Mouse (Mus musculus) midbrain, embryonic 11.5 days (tissue): ENCODE measurements around the gene Casp8ap2. TPM values are rescaled to one million over a fixed set of nuclear protein-coding genes. Genes with fewer than 3 reads are reported as not detected.

Experiments
- ATAC-seq: fragments of 200-750 bp; cut with Nextera tagmentation; 2 replicates; pipeline ENCODE4 v1.8.0; 2017; ENCODE audit warnings: moderate TSS enrichment, moderate library complexity; ENCODE audit not compliant: low FRiP score
- DNase-seq: peaks from one replicate; pipeline ENCODE4 v3.0.0; 2015; ENCODE audit warnings: low spot score; ENCODE audit errors: missing footprints
- H3K27ac ChIP-seq: fragments of 300-500 bp; sonication (generic); 2 replicates; pipeline ENCODE4 v1.5.1; 2014; ENCODE audit warnings: low read depth, low read length
- H3K27me3 ChIP-seq: fragments of 300-500 bp; sonication (generic); 2 replicates; pipeline ENCODE4 v1.6.1; 2014; ENCODE audit warnings: mild to moderate bottlenecking, low read length, moderate library complexity, mixed read lengths; ENCODE audit not compliant: control insufficient read depth, insufficient read depth
- H3K36me3 ChIP-seq: fragments of 300-500 bp; sonication (generic); 2 replicates; pipeline ENCODE4 v1.6.1; 2014; ENCODE audit warnings: mild to moderate bottlenecking, low read length, moderate library complexity, mixed read lengths; ENCODE audit not compliant: control insufficient read depth, insufficient read depth
- H3K4me1 ChIP-seq: fragments of 300-500 bp; sonication (generic); 2 replicates; pipeline ENCODE4 v1.6.1; 2014; ENCODE audit warnings: low read length; ENCODE audit not compliant: control insufficient read depth, insufficient read depth
- H3K4me2 ChIP-seq: fragments of 300-500 bp; sonication (generic); 2 replicates; pipeline ENCODE4 v1.6.1; 2014; ENCODE audit warnings: mild to moderate bottlenecking, moderate library complexity
- H3K4me3 ChIP-seq: fragments of 300-500 bp; sonication (generic); 2 replicates; pipeline ENCODE4 v1.5.1; 2014; ENCODE audit warnings: low read depth, low read length
- H3K9ac ChIP-seq: fragments of 300-500 bp; sonication (generic); 2 replicates; pipeline ENCODE4 v1.6.1; 2014; ENCODE audit warnings: low read length
- H3K9me3 ChIP-seq: fragments of 300-500 bp; sonication (generic); 2 replicates; pipeline ENCODE4 v1.6.1; 2016; ENCODE audit warnings: low read length; ENCODE audit not compliant: control insufficient read depth
- WGBS: fragments of 180-500 bp; shearing (Covaris S2); extraction: QIAGEN DNeasy Blood & Tissue Kit; methylation state at CpG from one replicate; pipeline ENCODE4 v1.1.7; 2014; 5-methylcytosine and 5-hydroxymethylcytosine counted together
- polyA plus RNA-seq: library from polyadenylated mRNA; unstranded; fragments of >200 nt; fragmentation: Nextera tagmentation; extraction: Ambion mirVana; gene quantifications from 2 replicates; pipeline ENCODE4 v1.2.1, GENCODE M21; 2014

The Casp8ap2 gene
- 68.7 and 80.1 TPM in 2 replicates for polyA plus RNA-seq

- WGBS = under 1% methylated on average over 67 of the region's 67 CpGs
- no peaks in the 10 kb centered on the region for H3K27me3 ChIP-seq
- ATAC-seq (peak; percentile 100), DNase-seq (peak; percentile 100)
- H3K36me3 ChIP-seq = no peaks in the 10 kb centered on the region
- H3K9ac ChIP-seq = peak within 1 kb of the TSS; percentile 85
- H3K27ac ChIP-seq = peak within 1 kb of the TSS; percentile 57; the same call in 1 of the 2 replicates
- H3K4me3 ChIP-seq = peak within 1 kb of the TSS; percentile 86
- H3K4me1 ChIP-seq = peaks cover 15% of the 10 kb centered on the region
- H3K4me2 ChIP-seq = peak within 1 kb of the TSS; percentile 82
- no peaks in the 10 kb centered on the region for H3K9me3 ChIP-seq
These were observed at the start of gene Casp8ap2 for GRCm38 (mm10) chr4:32615034-32615881. Casp8ap2 (plus strand) TSS chr4:32615451.

DNA sequence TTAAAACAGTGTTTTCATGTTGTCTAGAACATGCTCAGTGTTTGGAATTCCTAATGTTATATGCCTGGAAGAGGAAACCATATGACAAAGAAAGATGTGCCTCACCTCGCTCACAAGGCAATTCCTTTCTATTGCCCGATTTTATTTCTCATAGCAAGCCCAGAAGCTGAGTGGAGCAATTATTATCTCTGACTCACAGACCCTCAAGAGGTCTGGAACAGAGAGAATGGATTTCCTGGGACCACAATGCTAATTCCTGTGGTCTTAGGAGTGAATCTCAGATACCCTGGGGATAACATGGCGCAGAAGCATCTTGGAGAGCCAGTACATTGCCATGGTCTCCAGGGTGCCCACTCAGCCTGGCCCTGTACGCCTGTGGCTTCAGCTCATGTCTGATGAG lies 46.2 kb upstream of the Casp8ap2 start:
- Histone ChIP-seq H3K9me3 (no peaks in the 10 kb centered on the region), H3K36me3 (no peaks in the 10 kb centered on the region; the same call in 1 of the 2 replicates), H3K27me3 (no peaks in the 10 kb centered on the region), H3K9ac (no peak overlapping the region), H3K27ac (no peak overlapping the region), H3K4me3 (no peak overlapping the region), H3K4me2 (no peak overlapping the region), H3K4me1 (peaks cover 13% of the 10 kb centered on the region)
- no peak for DNase-seq
- 88% methylated on average over 4 of the region's 4 CpGs for WGBS
- ATAC-seq = no peak

GRCm38 (mm10) chr4:32569995-32570938 lies 45.0 kb upstream of the Casp8ap2 start:
- Histone ChIP-seq H3K27me3 (no peaks in the 10 kb centered on the region), H3K36me3 (no peaks in the 10 kb centered on the region; the same call in 1 of the 2 replicates), H3K4me2 (0 out of 2 replicates have a peak overlapping the region, but pooled peaks have one; percentile 9), H3K4me1 (peaks cover 13% of the 10 kb centered on the region), H3K4me3 (no peak overlapping the region), H3K9ac (peak overlapping the region; percentile 21; the same call in 1 of the 2 replicates), H3K9me3 (no peaks in the 10 kb centered on the region), H3K27ac (no peak overlapping the region; the same call in 1 of the 2 replicates)
- DNase-seq = peak; percentile 88
- peak; percentile 73 for ATAC-seq
- WGBS = 41% methylated on average over 17 of the region's 17 CpGs

GRCm38 (mm10) chr4:32570939-32571317 lies 44.3 kb upstream of the Casp8ap2 start:
- H3K27me3 ChIP-seq = no peaks in the 10 kb centered on the region
- 74% methylated on average over 8 of the region's 8 CpGs for WGBS
- H3K9ac ChIP-seq = no peak overlapping the region
- no peak overlapping the region for H3K4me2 ChIP-seq
- DNase-seq (no peak), ATAC-seq (no peak)
- no peaks in the 10 kb centered on the region; the same call in 1 of the 2 replicates for H3K36me3 ChIP-seq
- no peak overlapping the region for H3K27ac ChIP-seq
- H3K9me3 ChIP-seq = no peaks in the 10 kb centered on the region
- H3K4me1 ChIP-seq = peaks cover 13% of the 10 kb centered on the region
- H3K4me3 ChIP-seq = no peak overlapping the region

GRCm38 (mm10) chr4:32571441-32571840 lies 43.8 kb upstream of the Casp8ap2 start:
- Histone ChIP-seq H3K9ac (no peak overlapping the region), H3K4me3 (no peak overlapping the region), H3K4me2 (no peak overlapping the region), H3K27me3 (no peaks in the 10 kb centered on the region), H3K27ac (no peak overlapping the region), H3K4me1 (peaks cover 13% of the 10 kb centered on the region), H3K36me3 (no peaks in the 10 kb centered on the region; the same call in 1 of the 2 replicates), H3K9me3 (no peaks in the 10 kb centered on the region)
- DNase-seq (no peak), ATAC-seq (no peak)
- WGBS = 72% methylated on average over 3 of the region's 3 CpGs

DNA sequence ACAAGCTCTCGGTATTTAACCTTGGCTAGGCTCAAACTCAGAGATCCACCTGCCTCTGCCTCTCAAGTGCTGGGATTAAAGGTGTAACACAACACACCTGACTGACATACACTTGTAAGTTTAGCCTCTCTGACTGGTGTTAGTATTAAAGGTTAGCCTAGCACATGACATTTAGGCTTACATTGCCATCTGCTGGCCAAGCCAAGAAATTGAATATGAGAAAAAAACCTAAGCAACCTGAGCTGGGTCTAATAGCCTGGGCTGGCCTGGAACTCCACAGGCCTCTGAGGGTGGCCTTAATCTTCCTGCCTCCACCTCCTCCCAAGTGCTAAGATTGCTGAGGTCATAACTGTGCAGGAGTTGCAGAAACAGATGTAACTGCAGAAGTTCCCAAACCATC lies 43.1 kb upstream of the Casp8ap2 start:
- Histone ChIP-seq H3K9me3 (no peaks in the 10 kb centered on the region), H3K36me3 (no peaks in the 10 kb centered on the region), H3K4me3 (no peak overlapping the region), H3K9ac (no peak overlapping the region), H3K27me3 (no peaks in the 10 kb centered on the region), H3K4me2 (no peak overlapping the region), H3K4me1 (peaks cover 13% of the 10 kb centered on the region), H3K27ac (no peak overlapping the region)
- DNase-seq = peak; percentile 91
- peak; percentile 61 for ATAC-seq
- 53% methylated on average over 1 of the region's 1 CpGs for WGBS

GRCm38 (mm10) chr4:32573586-32573985 lies 41.7 kb upstream of the Casp8ap2 start:
- Histone ChIP-seq H3K4me2 (no peak overlapping the region), H3K27me3 (no peaks in the 10 kb centered on the region)

GRCm38 (mm10) chr4:32574604-32575003 lies 40.6 kb upstream of the Casp8ap2 start:
- Histone ChIP-seq H3K36me3 (no peaks in the 10 kb centered on the region), H3K4me2 (no peak overlapping the region), H3K9ac (no peak overlapping the region), H3K27me3 (no peaks in the 10 kb centered on the region), H3K27ac (no peak overlapping the region), H3K4me1 (peaks cover 13% of the 10 kb centered on the region), H3K9me3 (no peaks in the 10 kb centered on the region), H3K4me3 (no peak overlapping the region)
- DNase-seq (no peak), ATAC-seq (no peak)
- 92% methylated on average over 1 of the region's 1 CpGs for WGBS

More at GRCm38 (mm10) chr4:32573586-32573985, 41.7 kb upstream of the Casp8ap2 start:
- DNase-seq (no peak), ATAC-seq (no peak)
- 89% methylated on average over 5 of the region's 5 CpGs for WGBS
- H3K4me1 ChIP-seq = peaks cover 13% of the 10 kb centered on the region
- H3K9ac ChIP-seq = no peak overlapping the region
- H3K9me3 ChIP-seq = no peaks in the 10 kb centered on the region
- no peaks in the 10 kb centered on the region for H3K36me3 ChIP-seq
- no peak overlapping the region for H3K4me3 ChIP-seq
- H3K27ac ChIP-seq = no peak overlapping the region
